19 mouse cellular contexts compared by ENCODE assay signal in genomic region chr13:34388219-34388618, GRCm38 (mm10).
"Had no signal": no experiment of that assay in that cellular context is flagged by ENCODE, and none has a peak within 500 bp of the region (broad histone marks: within the 10 kb centered on the region; RNA-seq: fewer than 3 reads in every experiment).

No protein-coding gene starts in this region.

- H3K9ac ChIP-seq: lung, embryonic 14.5 days; midbrain, embryonic 12.5 days; neural tube, embryonic 13.5 days; neural tube, embryonic 15.5 days had no signal

- H3K4me2 ChIP-seq: lung, embryonic 14.5 days; midbrain, embryonic 12.5 days; neural tube, embryonic 13.5 days; neural tube, embryonic 15.5 days had no signal

- DNase-seq: lung, adult 18-20 months; lung, embryonic 14.5 days; lung, postnatal 10 days; lung, postnatal 4 days; midbrain, embryonic 14.5 days; retina, postnatal 1 day; right cerebral cortex, adult 18-20 months; right cerebral cortex, postnatal 25 days; right cerebral cortex, postnatal 4 days; spleen, adult 18-20 months; thymus, adult 18-20 months; thymus, postnatal 14 days; thymus, postnatal 36 days had no signal

- H3K4me1 ChIP-seq: midbrain, embryonic 10.5 days; midbrain, embryonic 12.5 days; neural tube, embryonic 13.5 days; neural tube, embryonic 15.5 days had no signal

- H3K27ac ChIP-seq: midbrain, embryonic 10.5 days; midbrain, embryonic 12.5 days; neural tube, embryonic 13.5 days; neural tube, embryonic 15.5 days had no signal

- ATAC-seq: midbrain, embryonic 16.5 days had no signal

- H3K9me3 ChIP-seq: midbrain, embryonic 10.5 days; midbrain, embryonic 12.5 days; neural tube, embryonic 13.5 days; neural tube, embryonic 15.5 days had no signal

- H3K36me3 ChIP-seq: midbrain, embryonic 10.5 days; midbrain, embryonic 12.5 days; neural tube, embryonic 13.5 days; neural tube, embryonic 15.5 days had no signal

- H3K27me3 ChIP-seq: midbrain, embryonic 12.5 days; neural tube, embryonic 13.5 days; neural tube, embryonic 15.5 days had no signal

- H3K4me3 ChIP-seq: midbrain, embryonic 10.5 days; midbrain, embryonic 12.5 days; myocyte; neural tube, embryonic 13.5 days; neural tube, embryonic 15.5 days had no signal
